Mouse (Mus musculus) lung, adult 2 months (tissue): ENCODE measurements at regions not wholly inside any gene's neighbourhood (a gene's known extent, or its start where the extent isn't known, plus 50 kb on each side); places are given as distances from the start of the nearest gene placed in this dataset.

Experiments
- CTCF ChIP-seq: fragments of 200-500 bp; IDR thresholded peaks from 2 replicates; pipeline ENCODE4 v1.5.1; 2011; ENCODE audit warnings: mild to moderate bottlenecking, low read length, control low read depth; ENCODE audit not compliant: insufficient read depth
- POLR2A ChIP-seq: fragments of 200-500 bp; IDR thresholded peaks from 2 replicates; pipeline ENCODE4 v1.6.1; 2011; ENCODE audit warnings: low read depth, mild to moderate bottlenecking, control low read depth, low read length, borderline replicate concordance; ENCODE audit errors: extremely low read depth

DNA sequence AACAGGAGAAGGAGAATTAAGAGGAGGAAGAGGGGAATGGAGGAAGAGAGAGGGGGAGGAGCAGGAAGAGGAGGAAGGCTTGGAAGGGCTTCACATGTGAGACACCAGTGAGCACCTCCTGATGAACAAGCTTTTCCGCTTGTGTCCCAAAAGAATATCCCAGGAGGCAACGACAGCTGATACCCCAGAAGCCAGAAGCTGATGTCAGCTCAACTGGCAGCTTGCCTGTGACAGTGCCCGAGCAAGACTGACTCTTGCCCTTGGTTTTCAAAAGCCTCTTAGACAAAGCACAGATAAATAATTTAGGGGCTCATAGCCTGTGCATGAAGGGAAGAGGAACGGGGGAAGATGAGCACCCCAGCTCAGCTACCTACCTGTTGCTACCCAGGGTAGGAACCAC, 127.5 kb upstream of the Gm26657 start:
- TF ChIP-seq CTCF: no peak
- TF ChIP-seq POLR2A: no peak
